Mouse (Mus musculus) liver, adult 2 months (tissue): ENCODE data around the gene Cxcr5.

Source experiments
- CTCF ChIP-seq: fragments of 200-500 bp; IDR thresholded peaks from 2 replicates; pipeline ENCODE4 v1.5.1; 2011; ENCODE audit warnings: low read depth, low read length, control low read depth
- POLR2A ChIP-seq: fragments of 200-500 bp; IDR thresholded peaks from 2 replicates; pipeline ENCODE4 v1.6.1; 2011; ENCODE audit warnings: low read length, control low read depth; ENCODE audit not compliant: insufficient read depth; ENCODE audit errors: extremely low read depth

- TF ChIP-seq CTCF: no peak
- no peak for TF ChIP-seq POLR2A
These were observed 33.3 kb upstream of the Cxcr5 start for GRCm38 (mm10) chr9:44594901-44595536.
